Mouse (Mus musculus): Measurements from ENCODE around the gene Gm20662.

- no peak for TF ChIP-seq CTCF (IDR thresholded peaks at IDR 0.05; ENCODE audit: extremely low read depth, insufficient read depth, insufficient read length, insufficient replicate concordance)
- no peak for TF ChIP-seq POLR2A (IDR thresholded peaks at IDR 0.05; ENCODE audit: low read depth, low read length)
These were observed 14.2 kb upstream of the Gm20662 start for GRCm38 (mm10) chr9:107981684-107982605.
